Mouse (Mus musculus) fat pad, adult 2 months (tissue): ENCODE results near the gene Ap1ar.

ENCODE experiments used
- DNase-seq: peaks from one replicate; pipeline ENCODE4 v3.0.0-alpha.2; 2011; ENCODE audit warnings: low read depth, low spot score; ENCODE audit errors: extremely low read depth

Ap1ar gene

DNA sequence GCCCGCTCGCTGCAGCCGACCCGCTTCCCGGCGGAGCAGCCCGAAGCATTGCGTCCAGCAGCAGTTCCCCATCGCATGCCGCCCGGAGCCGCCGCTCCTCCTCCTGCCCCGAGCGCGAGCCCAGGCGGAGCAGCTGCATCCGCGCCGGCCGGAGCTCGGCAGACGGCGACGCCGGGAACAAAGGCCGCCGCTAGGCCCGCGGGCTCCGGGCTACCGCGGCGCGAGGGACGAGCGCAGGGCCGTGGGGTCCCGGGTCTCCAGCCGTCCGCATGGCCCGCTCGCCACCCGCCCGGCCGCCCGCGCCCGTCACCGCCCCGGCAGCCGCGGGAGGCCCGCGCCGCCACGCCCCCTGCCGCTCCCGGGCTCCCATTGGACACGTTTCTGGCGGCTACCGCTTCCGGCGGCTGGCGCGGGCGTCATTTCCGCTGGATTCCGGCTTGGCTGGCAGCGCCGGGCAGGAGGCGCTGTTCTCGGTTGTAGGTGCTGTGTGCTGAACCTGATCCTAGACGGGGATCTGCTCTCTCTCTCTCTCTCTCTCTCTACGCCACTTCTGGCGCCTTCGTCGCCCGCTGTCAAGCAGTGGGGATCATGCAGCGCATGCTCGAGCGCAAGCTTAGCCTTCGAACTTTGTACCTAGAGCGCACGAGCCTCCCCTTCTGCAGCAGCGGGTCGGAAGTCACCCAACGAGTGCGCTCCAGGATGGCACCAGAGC lies at the start of gene Ap1ar:
Gene Ap1ar, minus strand, starts transcription at position 370 of the 712 bp plus-strand sequence.
- DNase-seq = no peak

DNA sequence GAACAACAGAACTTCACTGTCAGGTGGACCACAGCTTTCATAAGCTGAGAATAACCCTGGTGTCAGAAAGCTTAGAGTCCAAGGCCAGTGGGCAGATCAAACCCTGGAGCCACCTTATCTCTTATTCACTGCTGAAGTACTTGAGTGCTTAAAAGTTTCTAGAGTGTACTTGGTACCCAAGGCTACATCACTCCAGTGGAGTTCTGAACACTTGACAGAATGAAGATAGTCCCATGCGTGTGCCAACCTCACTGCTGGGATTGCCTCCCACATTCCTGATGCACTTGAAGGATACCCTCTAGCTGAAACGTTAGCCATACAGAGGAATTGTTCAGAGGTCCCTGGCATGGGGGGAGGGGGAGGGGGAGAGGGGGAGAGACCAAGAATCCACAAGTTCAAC lies 44.4 kb upstream of the Ap1ar start:
- DNase-seq = no peak

GRCm38 (mm10) chr3:127879968-127880367 lies 42.6 kb upstream of the Ap1ar start:
- no peak for DNase-seq

DNA sequence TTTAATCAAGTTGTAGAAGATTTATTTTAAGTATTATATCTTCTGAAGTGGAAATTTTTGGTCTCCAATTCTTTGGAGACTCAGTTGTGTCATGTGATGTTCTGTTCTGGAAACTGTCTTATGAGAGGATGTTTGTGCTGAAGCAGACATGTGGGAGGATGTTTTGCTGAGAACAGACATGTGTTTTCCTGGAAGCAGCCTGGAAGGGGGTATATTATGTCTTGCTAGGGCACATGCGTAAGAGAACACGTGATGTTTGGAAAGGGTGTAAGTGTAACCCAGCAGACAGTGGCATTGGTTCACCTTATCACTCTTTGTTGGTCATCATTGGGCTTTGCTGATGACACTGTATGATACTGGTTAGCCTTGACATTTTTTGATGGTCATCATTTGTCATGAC lies 38.2 kb upstream of the Ap1ar start:
- no peak for DNase-seq

DNA sequence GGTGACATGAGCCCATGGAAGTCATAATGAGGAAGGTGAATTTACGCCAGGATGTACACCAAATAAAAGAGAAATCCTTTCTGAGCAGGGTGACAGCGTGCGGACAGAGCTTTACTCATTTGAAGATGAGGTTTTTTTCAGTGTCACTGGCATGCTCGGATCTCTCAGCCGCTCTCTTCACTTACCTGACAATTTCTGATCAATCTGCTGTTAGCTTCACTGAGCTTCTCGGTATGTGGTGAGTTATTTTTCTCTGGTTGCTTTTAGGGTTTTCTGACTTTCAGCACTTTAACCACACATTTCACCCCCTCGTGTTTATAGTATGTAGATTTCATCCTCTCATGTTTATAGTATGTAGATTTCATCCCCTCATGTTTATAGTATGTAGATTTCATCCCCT lies 37.7 kb upstream of the Ap1ar start:
- DNase-seq = no peak

DNA sequence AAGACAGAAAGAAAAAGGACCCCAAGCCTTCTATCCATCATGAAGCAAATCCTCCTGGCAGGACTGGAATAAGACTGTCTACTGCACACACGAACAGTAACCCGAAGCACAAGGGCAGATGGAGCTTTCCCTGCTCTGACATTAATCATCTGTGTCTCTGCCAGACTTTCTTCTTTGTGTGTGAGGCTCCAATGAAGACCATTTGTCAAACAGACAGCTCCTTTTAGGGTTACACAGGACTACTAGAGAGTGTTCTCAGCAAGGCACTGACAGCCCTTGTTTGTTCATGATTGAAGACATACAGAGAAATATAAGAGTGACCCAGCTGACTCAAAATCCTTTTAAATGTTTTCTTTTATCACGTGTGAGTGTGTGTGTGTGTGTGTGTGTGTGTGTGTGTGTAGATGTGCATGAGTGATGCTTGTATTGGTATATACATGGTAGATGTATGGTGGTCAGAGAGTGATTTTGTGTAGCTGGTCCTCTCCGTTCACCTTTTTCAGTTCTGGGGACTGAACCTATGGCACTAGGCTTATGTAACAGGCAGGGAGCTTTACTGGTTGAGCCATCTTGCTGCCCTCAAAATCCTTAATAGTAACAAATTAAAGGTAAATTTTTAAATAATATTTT lies 37.0 kb upstream of the Ap1ar start:
- no peak for DNase-seq

DNA sequence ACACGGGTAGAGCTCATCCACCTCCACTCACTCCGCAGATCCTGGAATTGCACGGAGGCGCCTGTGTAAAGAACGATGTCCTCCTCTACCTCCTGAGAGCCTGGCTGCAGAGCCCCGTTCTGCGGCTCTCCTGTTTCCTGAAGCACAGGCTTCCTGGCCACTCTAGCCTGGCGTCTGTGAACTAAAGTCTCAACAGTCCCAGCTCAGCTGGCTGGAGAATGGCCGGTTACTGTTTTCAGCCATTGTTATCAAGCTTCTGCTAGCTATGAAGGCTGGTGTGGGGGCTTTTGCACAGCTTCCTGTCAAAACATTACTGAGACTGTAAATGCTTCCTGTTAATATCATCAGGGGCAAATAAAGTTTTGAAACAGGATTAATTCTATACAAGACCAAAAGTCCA lies 34.3 kb upstream of the Ap1ar start:
- DNase-seq = no peak

- no peak for DNase-seq
Measured at GRCm38 (mm10) chr3:127868880-127869279, 31.6 kb upstream of the Ap1ar start.

GRCm38 (mm10) chr3:127868046-127868758 lies 30.9 kb upstream of the Ap1ar start:
- no peak for DNase-seq

- DNase-seq = no peak
Measured at GRCm38 (mm10) chr3:127864242-127864641, 26.9 kb upstream of the Ap1ar start.

GRCm38 (mm10) chr3:127863571-127863970 lies 26.2 kb upstream of the Ap1ar start:
- no peak for DNase-seq

DNA sequence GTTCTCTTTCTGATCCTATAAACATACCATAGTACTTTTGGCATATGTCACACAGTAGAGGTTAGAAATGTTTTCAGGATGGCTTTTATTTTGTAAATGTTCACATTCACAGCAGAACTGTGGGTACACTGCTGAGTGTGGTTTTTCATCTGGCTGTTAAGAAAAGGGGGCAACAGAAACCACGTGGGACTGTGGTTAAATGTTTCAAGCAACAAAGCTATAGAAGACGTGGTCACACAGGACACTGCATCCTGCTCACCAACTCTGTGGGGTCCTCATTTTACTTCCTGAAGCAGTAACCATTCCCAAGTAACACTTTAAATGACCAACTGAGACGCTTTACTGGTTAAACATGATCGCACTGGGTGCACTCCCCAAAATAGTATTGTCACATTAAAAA lies 25.2 kb upstream of the Ap1ar start:
- DNase-seq = no peak

- DNase-seq = no peak
Measured at GRCm38 (mm10) chr3:127861340-127861739, 24.0 kb upstream of the Ap1ar start.

- no peak for DNase-seq
Measured at GRCm38 (mm10) chr3:127853431-127854206, 16.3 kb upstream of the Ap1ar start.

DNA sequence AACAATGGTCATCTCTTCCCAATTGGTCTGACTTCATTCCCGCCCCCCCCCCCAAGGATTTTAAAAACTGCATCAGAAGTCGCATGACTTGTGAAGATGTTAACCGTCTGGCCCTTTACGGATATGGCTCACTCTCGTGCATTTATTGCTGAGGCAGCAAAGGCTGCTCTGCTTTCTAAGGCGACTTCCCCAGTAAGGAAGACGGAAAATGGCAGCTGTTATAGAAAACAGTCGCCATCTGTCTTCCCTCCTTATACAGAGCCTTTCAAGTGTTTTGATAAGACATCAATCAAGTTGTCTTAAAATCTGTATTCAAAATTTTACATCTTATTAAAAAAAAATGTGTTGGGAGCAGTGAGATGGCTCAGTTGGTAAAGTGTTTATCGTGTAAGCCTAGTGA lies 15.4 kb upstream of the Ap1ar start:
- DNase-seq = no peak

- DNase-seq = no peak
Measured at GRCm38 (mm10) chr3:127850776-127851646, 13.7 kb upstream of the Ap1ar start.

- no peak for DNase-seq
Measured at GRCm38 (mm10) chr3:127849922-127850321, 12.6 kb upstream of the Ap1ar start.

DNA sequence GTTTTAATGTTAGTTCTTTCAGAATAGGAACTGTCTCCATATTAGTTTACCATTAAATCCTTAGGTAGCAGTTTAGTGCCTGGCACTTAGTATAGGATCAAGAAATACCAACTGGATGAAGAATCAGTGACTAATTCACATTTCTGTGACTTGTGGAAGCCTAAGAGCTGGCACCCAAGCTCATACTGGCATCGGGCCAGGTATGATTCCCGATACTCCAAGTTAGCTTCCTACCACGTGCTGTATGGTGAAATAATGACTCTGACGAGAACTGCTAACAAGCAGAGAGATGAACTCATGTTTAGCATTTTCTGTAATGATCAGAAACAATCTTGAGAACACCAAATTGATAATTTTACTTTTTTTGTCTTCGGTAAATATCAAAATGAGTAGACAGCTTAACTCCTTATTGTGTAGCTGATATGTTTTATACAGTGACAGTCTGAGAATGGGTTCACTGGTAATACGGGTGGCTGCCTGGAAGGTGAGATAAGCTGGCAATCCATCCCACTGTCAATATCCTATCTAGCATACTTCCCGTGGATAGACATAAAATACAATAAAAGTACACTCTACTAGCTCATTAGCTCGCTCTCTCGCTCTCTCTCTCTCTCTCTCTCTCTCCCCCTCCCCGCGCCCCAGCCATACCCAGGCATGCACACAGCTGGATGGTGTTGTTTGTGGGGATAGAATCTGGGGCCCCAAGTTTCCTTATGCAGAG lies 10.9 kb upstream of the Ap1ar start:
- no peak for DNase-seq

DNA sequence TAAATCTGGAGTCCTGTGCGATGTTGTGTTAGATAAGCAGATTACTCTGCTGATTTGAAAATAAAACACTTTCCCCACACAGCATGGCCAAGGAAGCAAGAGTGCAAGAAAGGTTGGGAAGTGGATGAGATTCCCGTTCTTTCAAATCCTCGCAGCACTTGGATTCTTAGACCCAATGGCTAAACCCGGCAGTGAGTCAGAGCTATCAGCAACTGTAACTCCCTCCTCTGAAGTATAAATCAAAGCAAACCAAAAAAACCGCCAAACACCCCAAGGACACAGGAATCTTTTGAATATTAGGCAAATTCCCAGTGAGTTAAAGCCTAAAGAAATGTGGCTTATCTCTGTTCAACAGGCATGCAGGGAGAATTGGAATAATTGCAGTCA lies 6.6 kb upstream of the Ap1ar start:
- DNase-seq = no peak
